Mouse (Mus musculus): ENCODE results near the gene Ostm1.
A peak's percentile ranks its signal among the peaks of the same experiment; 100 is the strongest.

The Ostm1 gene

DNA sequence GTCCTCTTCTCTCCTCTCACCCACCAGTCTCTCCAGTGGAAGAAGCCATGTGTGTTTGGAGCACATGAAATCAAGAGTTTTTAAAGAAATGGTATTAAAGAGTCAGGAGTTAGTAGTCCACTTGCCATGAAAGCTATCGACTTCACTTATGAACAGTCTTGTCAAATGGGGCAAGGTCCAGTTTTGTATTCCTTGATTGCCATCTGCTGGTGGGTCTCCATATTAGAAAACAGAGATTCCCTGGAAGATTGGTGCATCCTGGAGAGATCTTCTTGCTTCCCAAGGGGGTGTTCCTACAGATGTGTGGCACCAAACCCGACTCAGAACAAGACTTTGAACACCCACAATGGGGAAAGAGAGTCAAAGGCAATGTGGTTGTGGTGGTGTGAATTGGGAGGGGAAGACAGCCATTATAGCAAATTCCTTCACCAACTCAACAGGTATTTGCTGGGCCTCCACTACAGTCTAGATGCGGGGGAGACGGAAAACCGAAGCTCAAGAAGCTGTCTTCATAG, 151.0 kb downstream of the Ostm1 start:
- peak; percentile 38 for DNase-seq (ENCODE audit: low read depth, low spot score)

- no peak for DNase-seq (ENCODE audit: low read depth, low spot score)
Observed at GRCm38 (mm10) chr10:42751813-42752212, 168.2 kb downstream of the Ostm1 start.

Data from forelimb bud, embryonic 11.5 days (tissue).